Mouse (Mus musculus) cerebellum, adult 8-10 months (tissue): ENCODE measurements around the gene Vmn1r36.
"Not testable (repeated sequence)": the region's sequence is repeated elsewhere in the genome, so short reads cannot be mapped to it uniquely, and the experiment has no call there.

ENCODE experiments used
- DNase-seq: peaks from one replicate; pipeline ENCODE4 v3.0.0; 2022

Gene Vmn1r36

GRCm38 (mm10) chr6:66719068-66719467 is at the start of gene Vmn1r36:
Vmn1r36 (minus strand) TSS chr6:66719168.
- DNase-seq = not testable (repeated sequence)

GRCm38 (mm10) chr6:66729082-66729481 is 10.1 kb upstream of the Vmn1r36 start, which contains the start of gene Vmn1r37:
Vmn1r37 (plus strand) TSS chr6:66729382.
- not testable (repeated sequence) for DNase-seq

GRCm38 (mm10) chr6:66713854-66714253 is 5.1 kb downstream of the Vmn1r36 start:
- DNase-seq = no peak

GRCm38 (mm10) chr6:66708901-66709300 is 10.1 kb downstream of the Vmn1r36 start:
- DNase-seq = no peak

- no peak for DNase-seq
Measured at GRCm38 (mm10) chr6:66685806-66686205, 33.2 kb downstream of the Vmn1r36 start, which contains the start of gene Vmn1r35. Vmn1r35 (minus strand) TSS chr6:66685906.
